In the genomic region with DNA sequence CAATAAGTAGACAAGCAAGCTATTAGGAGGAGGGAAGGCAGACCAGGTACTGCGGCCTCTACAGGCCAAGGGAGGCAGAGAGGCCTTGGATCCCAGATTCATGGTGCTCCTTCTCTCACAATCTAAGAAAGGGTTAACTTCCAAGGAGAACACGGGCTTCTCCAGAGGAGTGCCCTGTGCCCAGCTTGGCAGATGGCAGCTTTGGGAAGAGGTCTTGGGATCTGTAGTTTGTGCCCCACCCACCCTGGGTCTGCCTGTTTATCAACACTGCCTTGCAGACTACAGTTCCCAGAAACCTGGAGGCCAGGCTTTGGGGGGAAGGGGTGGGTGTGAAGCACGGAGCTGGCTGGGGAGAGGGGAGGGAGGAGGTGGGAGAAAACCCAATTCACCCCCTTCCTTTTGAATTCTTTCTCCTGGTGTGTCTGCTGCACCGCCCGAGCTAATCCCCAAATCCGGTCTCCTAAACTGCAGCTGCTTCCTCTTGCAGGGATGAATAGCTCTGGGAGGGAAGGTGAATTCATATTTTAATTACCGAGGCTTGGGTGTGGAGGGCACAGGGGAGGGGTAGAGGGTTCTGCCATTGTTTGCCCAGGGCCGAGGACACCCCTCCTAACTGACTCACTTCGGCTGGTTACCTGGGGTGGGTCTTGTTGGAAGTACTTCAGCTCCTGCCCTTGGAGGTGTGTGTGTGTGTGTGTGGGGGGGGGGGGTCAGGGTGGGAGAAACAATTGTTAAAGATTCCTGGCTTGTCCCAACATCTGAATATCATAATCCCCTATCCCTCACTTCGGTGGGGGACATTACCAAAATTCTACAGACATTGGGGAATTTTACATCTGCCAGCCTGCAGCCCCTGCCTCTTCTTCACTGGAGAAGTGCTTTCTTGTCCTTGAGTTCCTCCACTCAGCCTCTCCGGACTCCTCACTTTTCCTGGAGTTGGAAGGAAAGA, we compare ENCODE assay signal across 9 mouse cellular contexts. TPM values are rescaled to one million over a fixed set of nuclear protein-coding genes. Genes with fewer than 3 reads are reported as not detected.
DNase-seq lines count a peak whose midpoint lies in the region; ATAC-seq and TF ChIP-seq lines count a peak whose summit lies in the region.
"Had no signal": no experiment of that assay in that cellular context is flagged by ENCODE, and none has a peak within 500 bp of the region (broad histone marks: within the 10 kb centered on the region; RNA-seq: fewer than 3 reads in every experiment).

No protein-coding gene starts in this region.

- no peak overlapping the region for H3K4me3 ChIP-seq in lung, embryonic 15.5 days
- H3K4me3 ChIP-seq in cortical plate, adult 2 months (ENCODE audit: insufficient read depth, low read length), result peak overlapping the region; percentile 36
- H3K4me3 ChIP-seq in hindbrain, embryonic 12.5 days, result peak overlapping the region; percentile 26
- H3K4me3 ChIP-seq in liver, embryonic 13.5 days (replicated peaks), result no peak overlapping the region
- H3K4me3 ChIP-seq in stomach, embryonic 16.5 days (replicated peaks; ENCODE audit: low read length), result 0 out of 2 replicates have a peak overlapping the region, but pooled peaks have one; percentile 5

- peak overlapping the region; percentile 61 for H3K27ac ChIP-seq in lung, embryonic 15.5 days
- peak overlapping the region; percentile 73 for H3K27ac ChIP-seq in cortical plate, adult 2 months (ENCODE audit: insufficient read depth, low read length)
- peak overlapping the region; percentile 80 for H3K27ac ChIP-seq in hindbrain, embryonic 12.5 days
- no peak overlapping the region for H3K27ac ChIP-seq in liver, embryonic 13.5 days
- H3K27ac ChIP-seq in stomach, embryonic 16.5 days (ENCODE audit: low read length), result peak overlapping the region; percentile 72
- H3K27ac ChIP-seq: macrophage had no signal

- peak; percentile 47 for ATAC-seq in lung, embryonic 15.5 days (ENCODE audit: borderline replicate concordance, extremely low read depth, low FRiP score, low TSS enrichment)
- peak; percentile 79 for ATAC-seq in hindbrain, embryonic 12.5 days (ENCODE audit: low FRiP score)
- no peak for ATAC-seq in liver, embryonic 13.5 days (ENCODE audit: low read depth)
- ATAC-seq in stomach, embryonic 16.5 days (ENCODE audit: insufficient read depth, low FRiP score), result peak; percentile 89
- no peak for ATAC-seq in CD4-positive, CD25-positive, alpha-beta regulatory T cell, adult 4 months

- no peaks in the 10 kb centered on the region for H3K36me3 ChIP-seq in lung, embryonic 15.5 days
- no peaks in the 10 kb centered on the region for H3K36me3 ChIP-seq in hindbrain, embryonic 12.5 days
- H3K36me3 ChIP-seq in liver, embryonic 13.5 days, result no peaks in the 10 kb centered on the region
- no peaks in the 10 kb centered on the region for H3K36me3 ChIP-seq in stomach, embryonic 16.5 days (ENCODE audit: control insufficient read depth, insufficient read depth, low read length)

- no peaks in the 10 kb centered on the region for H3K9me3 ChIP-seq in lung, embryonic 15.5 days
- H3K9me3 ChIP-seq in hindbrain, embryonic 12.5 days (replicated peaks), result no peaks in the 10 kb centered on the region
- no peaks in the 10 kb centered on the region for H3K9me3 ChIP-seq in liver, embryonic 13.5 days (replicated peaks)
- H3K9me3 ChIP-seq in stomach, embryonic 16.5 days (replicated peaks; ENCODE audit: control insufficient read depth, low read length), result no peaks in the 10 kb centered on the region

- peak overlapping the region; percentile 34 for H3K4me2 ChIP-seq in lung, embryonic 15.5 days
- peak overlapping the region; percentile 42 for H3K4me2 ChIP-seq in hindbrain, embryonic 12.5 days (replicated peaks)
- 0 out of 2 replicates have a peak overlapping the region, but pooled peaks have one; percentile 19 for H3K4me2 ChIP-seq in liver, embryonic 13.5 days
- H3K4me2 ChIP-seq in stomach, embryonic 16.5 days (ENCODE audit: low read depth, low read length), result 0 out of 2 replicates have a peak overlapping the region, but pooled peaks have one; percentile 23

- 11% methylated on average over 11 of the region's 11 CpGs for WGBS in lung, embryonic 15.5 days
- 13% methylated on average over 9 of the region's 11 CpGs for WGBS in hindbrain, embryonic 12.5 days
- WGBS in liver, embryonic 13.5 days (ENCODE audit: insufficient replicate concordance), result 27% methylated on average over 11 of the region's 11 CpGs
- WGBS in stomach, embryonic 16.5 days, result 12% methylated on average over 11 of the region's 11 CpGs

- H3K4me1 ChIP-seq in lung, embryonic 15.5 days, result peaks cover 52% of the 10 kb centered on the region
- peaks cover 6% of the 10 kb centered on the region for H3K4me1 ChIP-seq in cortical plate, adult 2 months (ENCODE audit: control insufficient read depth, insufficient read depth, low read length)
- H3K4me1 ChIP-seq in hindbrain, embryonic 12.5 days, result peaks cover 66% of the 10 kb centered on the region
- H3K4me1 ChIP-seq in liver, embryonic 13.5 days (replicated peaks), result peaks cover 9% of the 10 kb centered on the region; the same call in 1 of the 2 replicates
- peaks cover 10% of the 10 kb centered on the region for H3K4me1 ChIP-seq in stomach, embryonic 16.5 days (ENCODE audit: control insufficient read depth, insufficient read depth, low read length)

- H3K27me3 ChIP-seq in lung, embryonic 15.5 days, result no peaks in the 10 kb centered on the region; the same call in none of the 2 replicates
- H3K27me3 ChIP-seq in hindbrain, embryonic 12.5 days, result peaks cover 5% of the 10 kb centered on the region; the same call in 1 of the 2 replicates
- peaks cover 90% of the 10 kb centered on the region for H3K27me3 ChIP-seq in liver, embryonic 13.5 days
- 0 out of 2 replicates have a peak, but pooled peaks cover 5% of the 10 kb centered on the region for H3K27me3 ChIP-seq in stomach, embryonic 16.5 days (ENCODE audit: control insufficient read depth, insufficient read depth, low read length)

- no peak for DNase-seq in lung, postnatal 36 days
- no peak for DNase-seq in liver, embryonic 13.5 days
- DNase-seq in kidney, postnatal 25 days, result no peak

- TF ChIP-seq POLR2A in cortical plate, adult 2 months (IDR thresholded peaks at IDR 0.05; ENCODE audit: extremely low read depth, insufficient read depth, low read length), result no peak; the same call in 1 of the 2 replicates

- TF ChIP-seq CTCF in cortical plate, adult 2 months (IDR thresholded peaks at IDR 0.05; ENCODE audit: extremely low read depth, insufficient read depth, low read length), result no peak

- H3K9ac ChIP-seq in lung, embryonic 15.5 days, result no peak overlapping the region
- H3K9ac ChIP-seq in hindbrain, embryonic 12.5 days, result peak overlapping the region; percentile 49
- no peak overlapping the region for H3K9ac ChIP-seq in liver, embryonic 13.5 days
- 0 out of 2 replicates have a peak overlapping the region, but pooled peaks have one; percentile 10 for H3K9ac ChIP-seq in stomach, embryonic 16.5 days (ENCODE audit: low read length)

RNA-seq across cellular contexts. Expression of gene AC124108.1, which starts 9.6 kb away (rescaled TPM):
- polyA plus RNA-seq in lung, embryonic 15.5 days (2015; fragmentation: Nextera tagmentation; extraction: Ambion mirVana), result 0.52 and 0.69 TPM in 2 replicates
- polyA plus RNA-seq in cortical plate, adult 2 months (2012; rRNA removed), result 6.2 and 7.7 TPM in 2 replicates
- 3.6 and 4.1 TPM in 2 replicates for polyA plus RNA-seq in hindbrain, embryonic 12.5 days (2016; fragmentation: Nextera tagmentation; extraction: Ambion mirVana)
- not detected in 2 replicates for polyA plus RNA-seq in liver, embryonic 13.5 days (2015; fragmentation: Nextera tagmentation; extraction: Ambion mirVana)
- 0.14 and 0.35 TPM in 2 replicates for polyA plus RNA-seq in stomach, embryonic 16.5 days (2015; fragmentation: Nextera tagmentation; extraction: Ambion mirVana)
- not detected for polyA plus RNA-seq in CD4-positive, CD25-positive, alpha-beta regulatory T cell, adult 4 months (2017; shearing (Covaris generic))
- polyA plus RNA-seq: macrophage had no signal

RNA-seq across cellular contexts. Expression of gene Lemd1, which starts 9.6 kb away (rescaled TPM):
- 1.7 and 2.0 TPM in 2 replicates for polyA plus RNA-seq in lung, embryonic 15.5 days (2015; fragmentation: Nextera tagmentation; extraction: Ambion mirVana)
- 7.5 and 10.7 TPM in 2 replicates for polyA plus RNA-seq in cortical plate, adult 2 months (2012; rRNA removed)
- 10.8 and 12.7 TPM in 2 replicates for polyA plus RNA-seq in hindbrain, embryonic 12.5 days (2016; fragmentation: Nextera tagmentation; extraction: Ambion mirVana)
- polyA plus RNA-seq in liver, embryonic 13.5 days (2015; fragmentation: Nextera tagmentation; extraction: Ambion mirVana), result not detected in 2 replicates
- 0.49 and 0.61 TPM in 2 replicates for polyA plus RNA-seq in stomach, embryonic 16.5 days (2015; fragmentation: Nextera tagmentation; extraction: Ambion mirVana)
- polyA plus RNA-seq in CD4-positive, CD25-positive, alpha-beta regulatory T cell, adult 4 months (2017; shearing (Covaris generic)), result not detected
- polyA plus RNA-seq: macrophage had no signal

RNA-seq across cellular contexts. Expression of gene Gm10188, which starts 28.7 kb away (rescaled TPM):
- polyA plus RNA-seq in lung, embryonic 15.5 days (2015; fragmentation: Nextera tagmentation; extraction: Ambion mirVana), result not detected in 2 replicates
- polyA plus RNA-seq in cortical plate, adult 2 months (2012; rRNA removed), result not detected in 2 replicates
- 0.49 TPM in 1 of 2 replicates, not detected in the other for polyA plus RNA-seq in hindbrain, embryonic 12.5 days (2016; fragmentation: Nextera tagmentation; extraction: Ambion mirVana)
- polyA plus RNA-seq in liver, embryonic 13.5 days (2015; fragmentation: Nextera tagmentation; extraction: Ambion mirVana), result not detected in 2 replicates
- not detected in 2 replicates for polyA plus RNA-seq in stomach, embryonic 16.5 days (2015; fragmentation: Nextera tagmentation; extraction: Ambion mirVana)
- polyA plus RNA-seq in CD4-positive, CD25-positive, alpha-beta regulatory T cell, adult 4 months (2017; shearing (Covaris generic)), result not detected
- polyA plus RNA-seq: macrophage had no signal

Comparison
In these comparisons a context has a peak if more than half of its experiments do, and no peak if none do; other contexts are left out.
1. ATAC-seq: peak in lung, embryonic 15.5 days (single experiment), hindbrain, embryonic 12.5 days (single experiment) and stomach, embryonic 16.5 days (single experiment); none in liver, embryonic 13.5 days (single experiment) and CD4-positive, CD25-positive, alpha-beta regulatory T cell, adult 4 months (single experiment).
2. H3K4me3 ChIP-seq: peak in cortical plate, adult 2 months (single experiment), hindbrain, embryonic 12.5 days (single experiment) and stomach, embryonic 16.5 days (single experiment); none in lung, embryonic 15.5 days (single experiment) and liver, embryonic 13.5 days (single experiment).
3. H3K9ac ChIP-seq: peak in hindbrain, embryonic 12.5 days (single experiment) and stomach, embryonic 16.5 days (single experiment); none in lung, embryonic 15.5 days (single experiment) and liver, embryonic 13.5 days (single experiment).
4. Peak in every context shown above with its lines, with median percentiles within 50 percentile points of each other: H3K4me2 ChIP-seq.